Mouse (Mus musculus): Measurements from ENCODE around the gene Gm38119. TPM values are rescaled to one million over a fixed set of nuclear protein-coding genes. Genes with fewer than 3 reads are reported as not detected.

The Gm38119 gene
- polyA plus RNA-seq (2014; fragmentation: Nextera tagmentation; extraction: Ambion mirVana) = not detected in 2 replicates

DNA sequence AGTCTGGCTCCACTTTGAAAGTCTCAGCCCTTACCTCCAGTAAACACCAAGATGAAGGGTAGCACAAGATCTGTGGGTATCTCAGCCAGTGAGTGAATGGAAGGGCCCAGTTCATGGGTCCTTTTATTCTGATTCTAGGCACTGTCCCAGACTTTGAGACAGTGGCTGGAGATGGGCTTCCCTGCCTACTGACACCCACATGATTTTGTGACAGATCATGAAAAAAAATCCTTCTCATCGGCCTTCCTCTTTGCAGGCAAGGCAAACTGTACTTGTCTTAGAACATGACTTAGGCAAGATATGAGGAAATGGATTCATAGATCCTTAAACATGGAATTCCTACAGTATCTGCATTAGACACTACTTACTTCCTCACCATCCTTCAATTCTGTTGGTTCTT is at the start of gene Gm38119:
Gene Gm38119, minus strand, starts transcription at position 101 of the 400 bp plus-strand sequence.
- 81% methylated on average over 1 of the region's 1 CpGs for WGBS
- no peak for DNase-seq (ENCODE audit: low spot score)
- ATAC-seq (ENCODE audit: low read depth) = no peak

DNA sequence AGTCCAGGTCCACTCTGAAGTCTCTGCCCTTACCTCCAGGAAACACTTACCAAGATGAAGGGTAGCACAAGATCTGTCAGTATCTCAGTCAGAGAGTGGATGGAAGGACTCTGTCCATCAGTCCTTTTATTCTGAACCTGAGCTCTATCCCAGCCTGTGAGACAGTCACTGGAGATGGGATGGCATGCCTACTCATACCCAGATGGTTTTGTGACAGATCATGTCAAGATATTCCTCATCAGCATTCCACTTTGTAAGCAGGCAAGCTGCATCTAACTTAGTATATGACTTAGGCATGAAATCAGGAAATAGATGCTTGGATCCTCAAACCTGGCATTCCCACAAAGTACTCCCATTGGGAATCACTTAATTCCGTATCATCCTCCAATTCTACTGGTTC is 39.9 kb upstream of the Gm38119 start, which contains the start of gene Lce1i:
Gene Lce1i, minus strand, starts transcription at position 101 of the 400 bp plus-strand sequence.
- H3K27me3 ChIP-seq (replicated peaks; ENCODE audit: control insufficient read depth, insufficient read depth, low read length) = no peaks in the 10 kb centered on the region
- WGBS = 65% methylated on average over 1 of the region's 1 CpGs
- no peaks in the 10 kb centered on the region for H3K4me1 ChIP-seq (ENCODE audit: control insufficient read depth, insufficient read depth, low read length)
- H3K27ac ChIP-seq (replicated peaks; ENCODE audit: low read depth, low read length) = no peak within 1 kb of the TSS
- no peak within 1 kb of the TSS for H3K9ac ChIP-seq (ENCODE audit: low read depth, low read length)
- no peak within 1 kb of the TSS for H3K4me2 ChIP-seq (ENCODE audit: low read depth, low read length)
- ATAC-seq (ENCODE audit: low read depth) (no peak), DNase-seq (ENCODE audit: low spot score) (no peak)
- no peak within 1 kb of the TSS for H3K4me3 ChIP-seq (ENCODE audit: low read depth, low read length)
- no peaks in the 10 kb centered on the region for H3K36me3 ChIP-seq (ENCODE audit: control insufficient read depth, insufficient read depth, low read length)
- no peaks in the 10 kb centered on the region for H3K9me3 ChIP-seq (ENCODE audit: control insufficient read depth, low read length)

More for the DNA sequence above, at the start of gene Gm38119:
- Histone ChIP-seq H3K4me3 (ENCODE audit: low read depth, low read length) (no peak within 1 kb of the TSS), H3K9ac (ENCODE audit: low read depth, low read length) (no peak within 1 kb of the TSS), H3K27me3 (replicated peaks; ENCODE audit: control insufficient read depth, insufficient read depth, low read length) (no peaks in the 10 kb centered on the region), H3K4me2 (ENCODE audit: low read depth, low read length) (no peak within 1 kb of the TSS), H3K27ac (replicated peaks; ENCODE audit: low read depth, low read length) (no peak within 1 kb of the TSS), H3K36me3 (ENCODE audit: control insufficient read depth, insufficient read depth, low read length) (no peaks in the 10 kb centered on the region), H3K4me1 (ENCODE audit: control insufficient read depth, insufficient read depth, low read length) (no peaks in the 10 kb centered on the region), H3K9me3 (ENCODE audit: control insufficient read depth, low read length) (no peaks in the 10 kb centered on the region)

DNA sequence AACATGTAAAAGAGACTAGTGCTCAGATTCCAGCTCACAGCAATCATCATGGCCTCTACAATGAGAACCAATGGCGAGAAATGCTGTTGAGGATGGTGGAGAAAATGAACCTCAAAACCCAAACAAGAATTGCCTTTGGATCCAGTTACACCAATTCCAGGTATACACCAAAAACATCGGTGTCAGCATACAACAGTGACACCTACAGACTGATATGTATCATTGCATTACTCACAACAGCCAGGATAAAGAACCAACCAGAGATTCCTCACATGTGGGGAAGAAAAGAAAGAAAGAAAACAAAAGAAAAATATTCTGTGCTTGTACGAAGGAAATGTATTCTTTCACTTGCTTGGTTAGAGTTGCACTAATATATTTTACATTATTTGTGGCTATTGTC is 32.7 kb upstream of the Gm38119 start:
- Histone ChIP-seq H3K4me3 (ENCODE audit: low read depth, low read length) (no peak overlapping the region), H3K4me2 (ENCODE audit: low read depth, low read length) (no peak overlapping the region), H3K9ac (ENCODE audit: low read depth, low read length) (no peak overlapping the region), H3K27me3 (replicated peaks; ENCODE audit: control insufficient read depth, insufficient read depth, low read length) (no peaks in the 10 kb centered on the region), H3K27ac (replicated peaks; ENCODE audit: low read depth, low read length) (no peak overlapping the region), H3K4me1 (ENCODE audit: control insufficient read depth, insufficient read depth, low read length) (no peaks in the 10 kb centered on the region), H3K9me3 (ENCODE audit: control insufficient read depth, low read length) (no peaks in the 10 kb centered on the region), H3K36me3 (ENCODE audit: control insufficient read depth, insufficient read depth, low read length) (no peaks in the 10 kb centered on the region)
- no peak for ATAC-seq (ENCODE audit: low read depth)
- DNase-seq (ENCODE audit: low spot score) = peak; percentile 2
- WGBS = 13% methylated on average over 3 of the region's 3 CpGs

DNA sequence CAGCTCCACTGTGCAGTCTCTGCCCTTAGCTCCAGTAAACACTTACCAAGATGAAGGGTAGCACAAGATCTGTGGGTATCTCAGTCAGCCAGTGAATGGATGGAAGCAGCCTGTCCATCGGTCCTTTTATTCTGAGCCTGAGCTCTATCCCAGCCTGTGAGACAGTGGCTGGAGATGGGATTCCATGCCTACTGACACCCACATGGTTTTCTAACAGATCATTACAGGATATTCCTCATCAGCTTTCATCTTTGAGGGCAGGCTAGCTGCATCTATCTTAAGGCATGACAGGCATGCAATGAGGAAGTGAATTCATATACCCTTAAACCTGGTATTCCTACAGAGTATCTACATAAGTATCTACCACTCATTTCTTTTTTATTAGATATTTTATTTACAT is 26.1 kb upstream of the Gm38119 start, which contains the start of gene Lce1h:
Gene Lce1h, minus strand, starts transcription at position 101 of the 400 bp plus-strand sequence.
- Histone ChIP-seq H3K27ac (replicated peaks; ENCODE audit: low read depth, low read length) (no peak within 1 kb of the TSS), H3K36me3 (ENCODE audit: control insufficient read depth, insufficient read depth, low read length) (no peaks in the 10 kb centered on the region), H3K4me3 (ENCODE audit: low read depth, low read length) (no peak within 1 kb of the TSS), H3K9ac (ENCODE audit: low read depth, low read length) (no peak within 1 kb of the TSS), H3K4me1 (ENCODE audit: control insufficient read depth, insufficient read depth, low read length) (no peaks in the 10 kb centered on the region), H3K9me3 (ENCODE audit: control insufficient read depth, low read length) (no peaks in the 10 kb centered on the region), H3K4me2 (ENCODE audit: low read depth, low read length) (no peak within 1 kb of the TSS), H3K27me3 (replicated peaks; ENCODE audit: control insufficient read depth, insufficient read depth, low read length) (no peaks in the 10 kb centered on the region)
- WGBS = 89% methylated on average over 1 of the region's 1 CpGs
- DNase-seq (ENCODE audit: low spot score) = no peak
- ATAC-seq (ENCODE audit: low read depth) = no peak

DNA sequence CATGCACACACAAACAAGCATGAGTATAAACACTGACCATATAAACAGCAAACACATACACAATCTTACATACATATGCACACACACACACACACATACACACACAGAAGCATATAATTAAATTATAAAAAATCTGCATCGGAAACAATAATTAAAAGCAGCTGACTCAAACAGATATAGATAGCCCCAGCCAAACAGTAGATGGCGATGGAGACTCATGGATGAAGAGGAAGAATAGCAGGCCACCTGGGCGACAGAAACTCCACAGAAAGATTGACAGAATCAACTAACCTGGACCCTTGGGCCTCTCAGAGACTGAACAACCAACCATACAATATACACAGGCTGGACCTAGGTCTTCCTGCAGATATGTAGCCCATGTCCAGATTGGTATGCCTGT is 14.3 kb upstream of the Gm38119 start:
- DNase-seq (ENCODE audit: low spot score) = no peak
- ATAC-seq (ENCODE audit: low read depth) = no peak
- no peaks in the 10 kb centered on the region for H3K27me3 ChIP-seq (replicated peaks; ENCODE audit: control insufficient read depth, insufficient read depth, low read length)
- H3K36me3 ChIP-seq (ENCODE audit: control insufficient read depth, insufficient read depth, low read length) = no peaks in the 10 kb centered on the region
- H3K4me1 ChIP-seq (ENCODE audit: control insufficient read depth, insufficient read depth, low read length) = no peaks in the 10 kb centered on the region
- H3K9ac ChIP-seq (ENCODE audit: low read depth, low read length) = no peak overlapping the region
- no peak overlapping the region for H3K27ac ChIP-seq (replicated peaks; ENCODE audit: low read depth, low read length)
- no peaks in the 10 kb centered on the region for H3K9me3 ChIP-seq (ENCODE audit: control insufficient read depth, low read length)
- no peak overlapping the region for H3K4me3 ChIP-seq (ENCODE audit: low read depth, low read length)
- 32% methylated on average over 3 of the region's 3 CpGs for WGBS
- no peak overlapping the region for H3K4me2 ChIP-seq (ENCODE audit: low read depth, low read length)

DNA sequence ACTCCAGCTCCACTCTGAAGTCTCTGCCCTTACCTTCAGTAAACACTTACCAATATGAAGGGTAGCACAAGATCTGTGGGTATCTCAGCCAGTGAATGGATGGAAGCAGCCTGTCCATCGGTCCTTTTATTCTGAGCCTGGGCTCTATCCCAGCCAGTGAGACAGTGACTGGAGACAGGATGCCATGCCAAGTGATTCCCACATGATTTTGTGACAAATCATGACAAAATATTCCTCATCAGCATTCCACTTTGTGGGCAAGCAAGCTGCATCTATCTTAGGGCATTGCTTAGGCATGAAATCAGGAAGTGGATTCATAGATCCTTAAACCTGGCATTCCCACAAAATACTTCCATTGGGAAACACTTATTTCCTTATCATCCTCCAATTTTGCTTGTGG is 13.3 kb upstream of the Gm38119 start, which contains the start of gene Lce1g:
Gene Lce1g, minus strand, starts transcription at position 101 of the 400 bp plus-strand sequence.
- H3K9ac ChIP-seq (ENCODE audit: low read depth, low read length) = no peak within 1 kb of the TSS
- H3K36me3 ChIP-seq (ENCODE audit: control insufficient read depth, insufficient read depth, low read length) = no peaks in the 10 kb centered on the region
- no peak within 1 kb of the TSS for H3K27ac ChIP-seq (replicated peaks; ENCODE audit: low read depth, low read length)
- ATAC-seq (ENCODE audit: low read depth) = no peak
- no peak for DNase-seq (ENCODE audit: low spot score)
- no peaks in the 10 kb centered on the region for H3K4me1 ChIP-seq (ENCODE audit: control insufficient read depth, insufficient read depth, low read length)
- 88% methylated on average over 1 of the region's 1 CpGs for WGBS
- no peaks in the 10 kb centered on the region for H3K27me3 ChIP-seq (replicated peaks; ENCODE audit: control insufficient read depth, insufficient read depth, low read length)
- H3K9me3 ChIP-seq (ENCODE audit: control insufficient read depth, low read length) = no peaks in the 10 kb centered on the region
- H3K4me2 ChIP-seq (ENCODE audit: low read depth, low read length) = no peak within 1 kb of the TSS
- no peak within 1 kb of the TSS for H3K4me3 ChIP-seq (ENCODE audit: low read depth, low read length)

DNA sequence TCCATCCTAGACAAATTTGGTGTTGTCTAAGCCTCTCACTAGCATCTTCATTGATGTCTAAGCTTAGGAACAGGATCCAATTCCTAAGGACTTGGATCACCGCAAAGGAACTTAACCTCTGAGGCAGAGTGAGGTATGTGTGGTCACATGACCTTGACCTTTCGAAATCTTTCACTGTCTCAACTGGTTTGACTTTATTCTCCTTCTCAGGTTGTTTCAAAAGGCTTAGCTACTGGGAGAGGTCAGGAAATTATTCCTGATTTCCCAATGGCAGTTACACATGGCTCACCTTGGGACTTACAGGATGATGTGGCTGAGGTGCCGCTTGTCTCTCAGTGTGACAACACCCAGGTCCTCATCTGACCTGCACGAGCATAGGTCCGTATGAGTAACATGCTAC is 16.3 kb downstream of the Gm38119 start:
- Histone ChIP-seq H3K27me3 (replicated peaks; ENCODE audit: control insufficient read depth, insufficient read depth, low read length) (no peaks in the 10 kb centered on the region), H3K4me1 (ENCODE audit: control insufficient read depth, insufficient read depth, low read length) (no peaks in the 10 kb centered on the region)
- WGBS = 83% methylated on average over 5 of the region's 5 CpGs

DNA sequence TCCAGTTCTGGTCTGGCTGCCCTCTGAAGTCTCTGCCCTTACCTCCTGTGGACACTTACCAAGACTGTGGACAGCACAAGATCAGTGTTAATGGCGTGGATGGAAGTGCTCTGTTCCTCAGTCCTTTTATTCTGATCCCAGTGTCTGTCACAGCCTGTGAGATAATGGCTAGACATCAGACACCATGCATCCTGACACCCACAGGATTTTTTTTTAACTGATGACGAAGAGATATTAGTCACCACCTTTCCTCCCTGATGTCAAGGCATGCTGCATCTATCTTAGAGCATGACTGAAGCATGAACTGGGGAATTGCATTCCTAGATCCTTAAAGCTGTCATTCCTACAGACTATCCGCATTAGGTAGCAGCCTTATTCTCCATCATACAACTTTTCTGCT is 18.6 kb downstream of the Gm38119 start, which contains the start of gene Lce1f:
Gene Lce1f, minus strand, starts transcription at position 101 of the 400 bp plus-strand sequence.
- H3K9ac ChIP-seq (ENCODE audit: low read depth, low read length) = no peak within 1 kb of the TSS
- H3K4me1 ChIP-seq (ENCODE audit: control insufficient read depth, insufficient read depth, low read length) = no peaks in the 10 kb centered on the region
- no peaks in the 10 kb centered on the region for H3K27me3 ChIP-seq (replicated peaks; ENCODE audit: control insufficient read depth, insufficient read depth, low read length)
- no peaks in the 10 kb centered on the region for H3K36me3 ChIP-seq (ENCODE audit: control insufficient read depth, insufficient read depth, low read length)
- ATAC-seq (ENCODE audit: low read depth) (no peak), DNase-seq (ENCODE audit: low spot score) (no peak)
- no peak within 1 kb of the TSS for H3K4me2 ChIP-seq (ENCODE audit: low read depth, low read length)
- no peaks in the 10 kb centered on the region for H3K9me3 ChIP-seq (ENCODE audit: control insufficient read depth, low read length)
- no peak within 1 kb of the TSS for H3K27ac ChIP-seq (replicated peaks; ENCODE audit: low read depth, low read length)
- 71% methylated on average over 3 of the region's 3 CpGs for WGBS
- no peak within 1 kb of the TSS for H3K4me3 ChIP-seq (ENCODE audit: low read depth, low read length)

More for the DNA sequence above, 16.3 kb downstream of the Gm38119 start:
- no peak overlapping the region for H3K9ac ChIP-seq (ENCODE audit: low read depth, low read length)
- H3K27ac ChIP-seq (replicated peaks; ENCODE audit: low read depth, low read length) = no peak overlapping the region
- H3K4me2 ChIP-seq (ENCODE audit: low read depth, low read length) = no peak overlapping the region
- no peaks in the 10 kb centered on the region for H3K9me3 ChIP-seq (ENCODE audit: control insufficient read depth, low read length)
- no peaks in the 10 kb centered on the region for H3K36me3 ChIP-seq (ENCODE audit: control insufficient read depth, insufficient read depth, low read length)
- ATAC-seq (ENCODE audit: low read depth) (no peak), DNase-seq (ENCODE audit: low spot score) (no peak)
- no peak overlapping the region for H3K4me3 ChIP-seq (ENCODE audit: low read depth, low read length)

DNA sequence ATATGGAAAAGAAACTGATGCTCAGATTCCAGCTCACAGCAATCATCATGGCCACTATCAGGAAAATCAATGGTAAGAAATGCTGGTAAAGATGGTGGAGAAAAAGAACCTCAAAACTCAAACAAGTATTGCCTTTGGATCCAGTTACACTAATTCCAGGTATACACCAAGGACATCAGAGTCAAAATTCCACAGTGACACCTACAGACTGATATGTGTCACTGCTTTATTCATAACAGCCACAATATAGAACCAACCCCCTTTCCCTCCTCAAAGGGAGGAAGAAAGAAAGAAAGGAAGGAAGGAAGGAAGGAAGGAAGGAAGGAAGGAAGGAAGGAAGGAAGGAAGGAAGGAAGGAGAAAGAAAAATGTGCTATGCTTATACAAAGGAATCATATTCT is 23.8 kb downstream of the Gm38119 start:
- Histone ChIP-seq H3K4me2 (ENCODE audit: low read depth, low read length) (no peak overlapping the region), H3K9me3 (ENCODE audit: control insufficient read depth, low read length) (no peaks in the 10 kb centered on the region), H3K4me1 (ENCODE audit: control insufficient read depth, insufficient read depth, low read length) (no peaks in the 10 kb centered on the region), H3K27me3 (replicated peaks; ENCODE audit: control insufficient read depth, insufficient read depth, low read length) (no peaks in the 10 kb centered on the region), H3K36me3 (ENCODE audit: control insufficient read depth, insufficient read depth, low read length) (no peaks in the 10 kb centered on the region), H3K4me3 (ENCODE audit: low read depth, low read length) (no peak overlapping the region), H3K27ac (replicated peaks; ENCODE audit: low read depth, low read length) (no peak overlapping the region), H3K9ac (ENCODE audit: low read depth, low read length) (no peak overlapping the region)
- no peak for DNase-seq (ENCODE audit: low spot score)
- ATAC-seq (ENCODE audit: low read depth) = no peak

All from embryonic facial prominence, embryonic 14.5 days (tissue).